Mouse (Mus musculus) CD8-positive naive resting alpha-beta T cell, adult 2 months (primary cell): ENCODE measurements around the gene Pxylp1.
"Not testable (repeated sequence)": the region's sequence is repeated elsewhere in the genome, so short reads cannot be mapped to it uniquely, and the experiment has no call there.

ENCODE experiments used
- DNase-seq, 2 experiments: peaks; one replicate each; pipeline ENCODE4 v3.0.0; 2022; ENCODE audit warnings: low read depth in 2 of 2, low spot score in 2 of 2

Pxylp1 gene

DNA sequence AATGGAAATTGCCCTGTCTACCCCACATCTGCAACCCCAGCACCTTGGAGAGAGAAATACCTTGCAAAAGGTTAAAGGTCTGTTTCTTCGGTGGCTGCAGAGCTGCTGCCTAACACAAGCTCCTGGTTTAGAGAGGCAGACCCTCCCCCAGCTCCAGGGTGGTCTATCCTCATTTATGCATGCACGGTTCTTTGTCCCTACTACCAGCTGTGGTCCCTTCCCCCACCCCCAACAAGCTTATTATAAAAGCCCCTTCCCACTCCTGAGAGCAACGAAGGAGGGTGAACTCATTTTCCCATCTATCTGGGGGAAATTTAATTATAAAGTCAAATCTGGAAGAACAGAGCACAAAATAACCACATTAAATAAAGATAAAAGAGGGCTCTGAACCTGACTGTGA, at the start of gene Pxylp1:
Pxylp1 (minus strand) TSS at position 124 of the 400 bp plus-strand sequence.
- no peak for DNase-seq

GRCm38 (mm10) chr9:96938887-96939286, 46.4 kb upstream of the Pxylp1 start:
- no peak for DNase-seq

- not testable (repeated sequence) for DNase-seq
Observed at GRCm38 (mm10) chr9:96936427-96936826, 44.0 kb upstream of the Pxylp1 start.

GRCm38 (mm10) chr9:96935556-96936300, 43.3 kb upstream of the Pxylp1 start:
- peak; percentile 66 to 76 for DNase-seq

- no peak for DNase-seq
Observed at GRCm38 (mm10) chr9:96934816-96935215, 42.3 kb upstream of the Pxylp1 start.

- DNase-seq, result no peak
Observed at GRCm38 (mm10) chr9:96932751-96933150, 40.3 kb upstream of the Pxylp1 start.

DNA sequence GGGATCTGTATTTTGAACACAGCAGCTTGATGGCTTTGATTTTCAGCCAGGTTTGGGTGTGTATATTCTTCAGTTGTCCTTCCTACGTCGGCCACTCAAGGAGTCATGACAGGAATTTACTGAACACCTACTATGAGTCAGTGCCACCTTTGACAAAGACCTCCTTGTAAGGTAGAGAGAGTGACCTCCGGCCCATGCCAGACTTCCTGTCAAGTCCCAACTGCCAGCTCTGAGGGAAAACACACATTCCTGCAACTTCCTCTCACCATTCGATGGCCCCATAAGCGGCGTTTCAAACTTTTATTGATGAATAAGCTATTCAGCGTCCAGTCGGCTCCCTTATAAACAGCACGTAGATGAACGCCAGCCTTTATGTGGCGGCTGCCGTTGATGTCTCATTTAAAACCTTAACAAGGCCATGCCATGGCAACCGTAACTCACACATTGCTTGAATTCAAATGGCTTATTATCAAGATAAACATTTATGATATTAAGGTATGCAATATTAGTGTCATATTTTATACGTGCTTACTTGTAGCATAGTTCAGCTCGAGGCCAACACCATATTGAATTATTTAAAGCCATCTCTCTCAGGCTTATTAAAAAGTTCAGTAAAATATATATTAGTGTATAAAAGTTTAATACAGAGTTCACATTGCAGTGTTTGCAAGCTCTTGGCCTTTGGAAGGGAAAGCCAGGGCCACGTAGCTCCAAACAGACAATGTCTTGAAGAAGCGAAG, 31.3 kb upstream of the Pxylp1 start:
- no peak for DNase-seq

DNA sequence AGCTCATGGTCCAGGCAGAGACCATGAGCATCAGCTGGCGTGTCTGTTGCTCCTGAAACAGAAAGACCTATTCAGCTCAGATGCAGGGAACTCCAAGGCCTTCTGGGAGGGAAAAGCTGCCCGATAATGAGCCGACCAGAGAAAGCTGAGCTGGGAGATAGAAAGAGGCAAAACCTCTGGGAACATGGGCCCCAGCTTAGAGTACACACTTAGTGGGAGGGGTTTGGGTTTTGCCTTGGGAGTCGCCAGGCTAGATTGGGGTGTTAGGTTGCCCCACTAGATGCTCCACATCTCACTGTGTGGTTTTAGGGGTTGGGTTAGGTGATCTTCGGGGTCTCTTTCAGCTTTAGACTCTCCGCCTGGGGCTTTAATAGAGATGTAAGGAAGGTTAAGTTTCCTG, 30.6 kb upstream of the Pxylp1 start:
- DNase-seq, result no peak

GRCm38 (mm10) chr9:96916620-96917538, 24.4 kb upstream of the Pxylp1 start:
- DNase-seq, result peak; percentile 96 to 99

DNA sequence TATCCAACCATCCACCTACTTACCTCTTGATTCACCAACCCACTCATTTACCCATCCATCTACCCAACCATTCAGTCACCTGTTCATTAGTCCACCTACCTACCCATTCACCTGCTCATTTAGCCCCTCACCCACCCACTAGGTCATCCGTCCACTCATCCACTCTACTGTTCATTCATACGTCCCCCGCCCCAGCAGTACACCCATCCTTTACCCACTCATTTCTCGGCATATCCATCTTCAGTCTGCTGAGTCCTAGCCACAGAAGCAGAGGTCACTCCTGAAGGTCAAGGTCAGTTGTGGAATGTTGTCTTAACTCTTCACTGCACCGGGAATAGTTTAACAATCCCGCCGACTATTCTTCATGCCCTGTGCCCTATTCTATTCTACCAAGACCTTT, 23.6 kb upstream of the Pxylp1 start:
- no peak for DNase-seq

DNA sequence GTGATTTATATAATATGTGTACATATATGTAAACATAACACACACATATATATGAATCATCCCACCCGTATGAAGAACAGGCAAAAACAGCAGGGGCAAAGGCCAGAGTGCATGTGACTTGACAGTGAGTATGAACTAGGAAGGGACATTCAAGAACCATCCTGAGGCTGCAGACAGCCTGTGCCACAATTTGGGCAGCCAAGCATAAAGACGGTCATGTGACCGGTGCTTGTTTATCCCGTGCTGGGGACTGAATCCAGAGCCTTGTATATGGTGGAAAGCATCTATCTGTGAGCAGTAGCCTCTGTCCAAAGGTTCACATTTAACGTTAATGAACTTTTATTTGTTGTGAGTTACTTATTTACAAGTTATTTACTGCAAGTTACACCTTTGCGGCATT, 22.4 kb upstream of the Pxylp1 start:
- DNase-seq, result no peak

DNA sequence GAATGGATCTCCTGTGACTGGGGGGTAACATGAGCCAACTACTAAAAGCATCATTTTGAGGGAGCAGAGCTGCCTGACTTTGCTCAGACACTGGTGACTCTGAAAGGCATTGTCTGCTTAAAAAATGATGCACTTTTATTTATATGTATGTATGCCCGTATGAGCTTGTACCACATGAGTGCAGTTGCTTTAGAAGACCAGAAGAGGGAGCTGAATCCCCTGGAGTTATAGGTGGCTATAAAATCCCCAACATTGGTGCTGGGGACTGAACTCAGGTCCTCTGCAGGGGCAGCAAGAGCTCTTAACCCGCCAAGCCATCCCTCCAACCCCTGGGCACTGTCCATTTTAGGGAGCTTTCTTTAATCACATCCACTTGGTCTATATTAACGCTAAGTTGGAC, 21.5 kb upstream of the Pxylp1 start:
- no peak for DNase-seq

GRCm38 (mm10) chr9:96909503-96909902, 17.0 kb upstream of the Pxylp1 start:
- DNase-seq, result no peak

GRCm38 (mm10) chr9:96908737-96909136, 16.3 kb upstream of the Pxylp1 start:
- no peak for DNase-seq

GRCm38 (mm10) chr9:96904360-96905355, 12.2 kb upstream of the Pxylp1 start:
- DNase-seq, result no peak

GRCm38 (mm10) chr9:96899717-96900116, 7.2 kb upstream of the Pxylp1 start:
- DNase-seq, result no peak

- no peak for DNase-seq
Observed at GRCm38 (mm10) chr9:96899004-96899403, 6.5 kb upstream of the Pxylp1 start.

DNA sequence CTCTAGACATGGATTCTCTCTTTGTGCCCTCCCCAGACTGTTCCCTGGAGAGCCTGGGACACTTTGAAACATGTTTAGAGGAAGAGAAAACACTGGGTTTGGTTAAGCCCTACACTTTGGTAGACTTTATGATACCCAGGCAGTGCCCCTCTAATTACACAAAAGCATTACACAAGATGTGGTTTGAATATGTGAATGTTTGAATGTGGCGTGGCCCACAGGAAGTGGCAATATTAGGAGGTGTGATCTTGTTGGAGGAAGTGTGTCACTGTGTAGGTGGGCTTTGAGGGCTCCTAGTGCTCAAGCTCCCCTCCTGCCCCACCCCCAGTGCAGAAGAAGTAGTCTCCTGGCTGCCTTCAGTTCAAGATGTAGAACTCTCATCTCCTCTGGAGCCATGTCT, 4.2 kb upstream of the Pxylp1 start:
- no peak for DNase-seq

GRCm38 (mm10) chr9:96893582-96893981, 1.1 kb upstream of the Pxylp1 start:
- no peak for DNase-seq
